Mouse (Mus musculus): Measurements from ENCODE around the gene Psma6.
"Not testable (repeated sequence)": the region's sequence is repeated elsewhere in the genome, so short reads cannot be mapped to it uniquely, and the experiment has no call there.

Psma6 gene

DNA sequence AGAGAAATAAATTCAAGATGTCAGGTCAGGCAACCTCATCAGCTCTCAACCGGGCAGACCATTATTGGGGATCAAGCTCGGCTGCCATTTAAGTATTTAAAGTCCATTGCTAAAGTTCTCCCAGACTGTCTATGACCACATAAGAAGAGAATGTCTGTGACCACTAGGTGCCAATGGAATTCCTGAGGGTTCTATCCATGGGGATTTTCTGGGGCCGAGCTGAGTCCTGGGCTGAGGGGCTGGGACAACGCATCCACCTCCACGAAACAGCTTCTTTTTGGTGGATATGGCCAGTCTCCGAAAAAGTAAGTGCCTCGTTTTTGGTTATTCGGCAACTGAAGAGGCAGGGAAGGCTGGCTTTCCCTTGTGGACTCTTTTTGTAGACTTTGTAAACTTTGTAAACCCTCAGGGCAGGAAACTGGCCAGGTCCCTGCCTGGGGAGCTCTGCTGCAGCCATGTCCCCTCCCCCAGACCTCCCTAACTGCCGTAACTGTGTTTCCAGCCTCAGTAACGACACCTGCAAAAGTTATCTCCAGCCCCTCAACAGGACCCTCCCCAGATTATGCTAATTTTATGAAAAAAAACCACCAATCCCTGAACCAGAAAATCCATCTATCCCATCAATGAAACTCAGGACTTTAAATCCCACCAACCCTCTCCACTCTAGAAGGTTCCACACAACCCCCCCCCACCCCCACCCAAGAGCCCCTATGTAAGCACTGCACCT lies at the start of gene Psma6:
TSS of gene Psma6 (plus strand) at position 200 of the 727 bp plus-strand sequence.
- DNase-seq (ENCODE audit: extremely low read depth, low read depth, low spot score): no peak

DNA sequence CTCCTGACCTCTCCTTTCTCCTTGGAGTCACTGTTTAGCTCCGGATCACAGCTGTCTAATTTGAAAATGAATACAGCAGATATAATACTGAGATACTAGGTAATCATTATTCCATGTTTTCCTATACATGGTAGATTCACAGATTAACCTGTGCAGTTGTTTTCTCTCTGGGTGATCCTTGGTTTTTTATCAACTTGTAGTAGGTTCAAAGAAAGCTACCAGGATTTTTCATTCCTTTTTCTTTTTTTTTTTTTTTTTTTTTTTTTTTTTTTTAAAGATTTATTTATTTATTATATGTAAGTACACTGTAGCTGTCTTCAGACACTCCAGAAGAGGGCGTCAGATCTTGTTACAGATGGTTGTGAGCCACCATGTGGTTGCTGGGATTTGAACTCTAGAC lies 45.5 kb upstream of the Psma6 start:
- not testable (repeated sequence) for DNase-seq (ENCODE audit: extremely low read depth, low read depth, low spot score)

DNA sequence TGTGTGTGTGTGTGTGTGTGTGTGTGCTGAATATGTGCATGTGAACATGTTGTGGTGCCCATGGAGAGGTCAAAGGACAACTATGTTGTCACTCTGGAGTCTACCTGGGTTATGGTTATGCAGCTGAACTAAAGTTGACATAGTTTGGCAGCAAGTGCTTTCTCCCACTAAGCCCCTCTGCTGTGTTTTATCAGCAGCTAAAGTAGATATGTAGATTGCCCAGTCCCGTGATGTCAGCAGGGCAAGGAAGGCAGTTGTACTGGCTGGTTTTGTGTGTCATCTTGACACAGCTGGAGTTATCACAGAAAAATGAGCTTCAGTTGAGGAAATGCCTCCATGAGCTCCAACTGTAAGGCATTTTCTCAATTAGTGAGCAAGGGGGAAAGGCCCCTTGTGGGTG lies 41.0 kb upstream of the Psma6 start:
- not testable (repeated sequence) for DNase-seq (ENCODE audit: extremely low read depth, low read depth, low spot score)

DNA sequence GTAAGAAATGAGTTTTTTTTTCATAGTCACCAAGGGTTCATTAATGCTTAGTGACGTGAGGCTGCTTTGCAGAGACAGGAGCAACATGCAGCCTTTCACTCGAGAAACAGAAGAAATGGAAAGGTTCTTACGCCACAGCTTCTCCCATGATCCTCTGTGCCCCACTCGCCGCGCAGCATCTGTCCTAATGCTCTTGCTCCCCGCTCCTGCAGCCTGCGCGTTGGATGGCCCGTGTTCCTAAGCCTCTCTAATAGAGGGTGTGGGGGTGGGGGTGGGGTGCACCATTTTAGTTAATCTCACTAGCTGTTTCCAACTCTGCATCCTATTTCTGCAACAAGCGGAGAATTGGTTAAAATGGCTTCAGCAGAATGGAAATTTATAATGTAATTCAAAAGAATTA lies 40.0 kb upstream of the Psma6 start:
- DNase-seq (ENCODE audit: extremely low read depth, low read depth, low spot score): no peak

DNA sequence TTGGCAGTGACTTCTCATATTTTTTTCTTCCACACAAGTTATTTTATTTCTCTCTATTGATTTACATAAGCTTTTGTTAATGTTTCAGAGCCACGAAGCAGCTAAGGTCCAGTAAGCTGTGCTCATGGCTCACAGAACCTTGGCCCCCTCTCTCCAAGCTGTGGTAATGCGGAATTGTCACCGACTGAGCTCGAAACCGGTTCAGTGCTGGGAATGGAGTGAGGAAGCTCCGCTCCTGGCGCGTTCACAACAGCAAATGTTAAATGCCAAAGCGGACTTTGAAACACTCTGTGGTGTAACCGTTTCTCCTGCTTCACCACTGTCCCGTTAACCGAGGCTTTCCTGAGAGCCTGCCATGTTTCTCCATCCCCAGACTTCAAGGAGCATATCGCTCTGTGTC lies 39.4 kb upstream of the Psma6 start:
- DNase-seq (ENCODE audit: extremely low read depth, low read depth, low spot score): no peak

DNA sequence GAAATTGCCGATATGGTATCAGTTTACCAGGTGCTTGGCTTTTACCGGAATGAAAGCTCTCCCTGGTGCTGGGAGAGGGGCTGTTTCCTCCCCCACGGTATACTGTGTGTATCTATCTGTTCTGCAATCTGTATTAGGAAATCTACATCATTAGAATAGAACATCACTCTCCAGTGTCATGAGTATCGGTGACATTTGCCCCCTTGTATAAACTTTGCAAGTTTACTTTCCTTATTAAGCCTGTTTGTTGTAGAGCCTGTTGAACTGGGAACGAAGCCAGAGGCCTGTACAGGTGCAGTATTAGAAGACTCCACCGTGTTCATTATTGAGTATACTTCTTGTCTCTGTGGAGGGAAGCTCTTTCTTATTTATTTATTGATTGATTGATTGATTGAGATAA lies 30.6 kb upstream of the Psma6 start:
- no peak for DNase-seq (ENCODE audit: extremely low read depth, low read depth, low spot score)

DNA sequence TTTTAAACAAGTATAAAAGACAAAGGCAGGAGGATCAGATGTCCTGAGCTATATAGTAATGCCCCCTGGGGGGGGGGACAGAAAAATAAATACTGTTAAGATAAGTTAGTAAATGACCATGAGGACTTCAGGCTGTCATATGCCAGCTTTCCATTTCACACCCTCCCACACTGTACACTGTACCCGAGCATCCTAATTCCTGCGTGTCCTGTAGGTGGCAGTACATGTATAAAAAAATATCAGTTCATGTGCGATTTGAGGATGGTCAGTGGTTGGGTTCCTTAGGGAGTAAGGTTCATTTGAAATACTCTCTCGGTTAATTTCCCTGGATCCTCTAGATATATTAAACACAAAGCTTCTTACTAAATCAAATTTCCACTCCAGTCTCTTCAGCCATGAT lies 29.1 kb upstream of the Psma6 start:
- DNase-seq (ENCODE audit: extremely low read depth, low read depth, low spot score): no peak

DNA sequence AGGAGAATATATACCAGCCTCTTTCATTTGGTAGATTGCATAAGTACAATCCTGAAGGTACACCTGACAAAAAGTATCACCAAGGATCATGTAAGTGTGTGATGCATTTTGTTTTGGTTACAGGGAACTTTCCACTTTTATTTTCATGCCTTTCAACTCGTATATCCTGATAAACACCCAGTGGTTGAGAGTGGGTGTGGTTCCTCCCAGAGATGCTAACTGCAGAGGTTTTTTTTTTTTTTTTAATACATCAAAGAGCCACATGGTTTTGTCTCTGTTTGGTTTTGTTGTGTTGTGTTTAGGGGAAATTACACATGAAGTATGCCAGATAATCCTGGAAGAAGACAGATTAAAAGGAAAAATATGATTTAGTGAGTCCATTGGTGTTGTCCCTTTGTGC lies 26.7 kb upstream of the Psma6 start:
- no peak for DNase-seq (ENCODE audit: extremely low read depth, low read depth, low spot score)

DNA sequence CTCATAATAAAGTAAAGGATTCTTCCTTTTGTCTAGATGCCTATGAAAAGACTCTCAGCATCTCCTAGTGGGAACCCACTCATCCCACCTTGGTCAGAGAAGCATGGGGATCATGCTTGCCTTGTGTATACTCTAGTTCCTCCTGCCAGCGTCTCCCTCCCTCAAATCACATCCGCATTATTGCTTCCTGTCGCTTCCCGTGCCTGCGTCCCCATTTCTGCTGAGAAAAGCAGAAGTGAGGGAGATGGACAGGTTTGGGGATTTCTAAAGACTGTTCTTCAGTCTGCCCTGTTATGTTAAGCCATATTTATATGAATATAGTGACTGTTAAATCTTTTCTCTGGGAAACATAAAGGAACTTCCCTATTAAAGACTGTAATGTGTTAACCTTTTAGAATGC lies 23.1 kb upstream of the Psma6 start:
- DNase-seq (ENCODE audit: extremely low read depth, low read depth, low spot score): no peak

DNA sequence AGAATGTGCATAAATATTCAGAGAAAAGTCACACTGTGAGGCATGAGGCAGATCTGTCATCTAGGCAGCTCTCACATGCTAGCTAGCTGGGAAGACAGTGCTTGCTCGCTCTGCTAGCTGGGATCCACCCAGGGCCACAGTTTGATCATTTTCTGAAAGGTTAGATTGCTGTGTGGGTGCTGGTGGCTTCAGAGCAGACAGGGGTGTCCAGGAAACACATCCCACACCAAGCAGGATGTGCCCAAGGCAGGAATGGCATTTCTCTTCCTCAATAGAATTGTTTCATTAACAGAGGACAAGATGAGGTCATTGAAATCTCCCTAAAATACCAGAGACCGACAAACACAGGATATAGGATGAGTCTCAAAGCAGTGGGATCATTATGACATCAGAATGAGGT lies 18.9 kb upstream of the Psma6 start:
- no peak for DNase-seq (ENCODE audit: extremely low read depth, low read depth, low spot score)

DNA sequence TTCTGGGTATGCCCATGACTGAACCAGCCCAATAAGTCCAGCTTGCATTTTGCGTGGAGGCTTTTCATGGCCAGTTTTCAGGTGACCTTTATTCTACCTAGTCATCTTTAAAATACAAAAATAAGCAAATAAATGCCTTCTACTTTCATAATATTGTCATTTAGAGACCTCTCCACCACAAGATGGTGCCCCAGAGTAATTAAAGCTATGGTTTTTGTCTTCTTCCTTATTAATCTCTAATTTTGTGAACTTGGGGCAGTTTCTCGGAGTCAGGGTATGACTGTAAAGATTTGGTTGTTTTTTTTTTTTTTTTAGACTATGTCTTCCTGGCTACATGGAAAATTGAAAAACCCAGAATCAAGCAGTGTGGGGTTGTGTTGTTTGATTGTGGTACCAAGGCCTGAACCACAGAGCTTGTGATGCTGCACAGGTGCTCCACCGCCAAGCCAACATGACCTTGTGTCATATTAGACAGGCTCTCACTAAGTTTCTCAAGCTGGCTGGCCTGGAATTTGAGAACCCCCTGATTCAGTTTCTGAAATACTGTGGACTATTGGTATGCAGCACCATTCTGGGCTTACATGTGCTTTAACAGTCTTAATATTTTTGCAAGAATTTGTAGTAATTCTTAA lies 11.5 kb upstream of the Psma6 start:
- DNase-seq (ENCODE audit: extremely low read depth, low read depth, low spot score): no peak

DNA sequence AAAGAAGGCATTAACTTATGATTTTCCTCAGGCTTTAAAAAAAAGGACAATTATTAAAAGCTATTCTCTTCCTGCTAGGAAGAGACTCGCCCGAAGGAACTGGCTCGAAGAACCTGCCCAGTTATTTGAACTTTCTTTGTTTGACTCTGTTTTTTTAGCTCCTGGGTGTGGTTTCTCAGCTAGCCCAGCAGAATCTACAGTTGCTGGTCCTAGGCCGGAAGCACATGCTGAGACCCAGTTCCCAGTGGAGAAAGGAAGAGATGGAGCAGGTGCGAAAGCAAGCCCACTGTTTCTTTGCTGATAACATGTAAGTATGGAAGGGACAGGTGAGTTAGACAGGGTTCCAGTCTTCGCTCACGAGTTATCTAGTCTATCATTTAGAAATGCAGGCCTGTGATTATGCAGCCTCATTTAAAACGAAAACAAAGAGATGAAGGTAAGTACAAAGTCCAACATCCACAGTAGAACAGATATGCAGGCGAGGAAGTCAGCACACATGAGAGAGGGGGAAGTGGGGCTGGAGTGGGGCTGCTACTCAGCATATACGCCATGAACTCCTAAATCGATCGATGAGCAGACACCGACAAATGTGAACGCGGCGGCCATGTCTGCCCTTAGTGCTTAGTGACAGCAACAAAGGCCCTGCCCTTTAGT lies 6.9 kb upstream of the Psma6 start:
- DNase-seq (ENCODE audit: extremely low read depth, low read depth, low spot score): no peak

DNA sequence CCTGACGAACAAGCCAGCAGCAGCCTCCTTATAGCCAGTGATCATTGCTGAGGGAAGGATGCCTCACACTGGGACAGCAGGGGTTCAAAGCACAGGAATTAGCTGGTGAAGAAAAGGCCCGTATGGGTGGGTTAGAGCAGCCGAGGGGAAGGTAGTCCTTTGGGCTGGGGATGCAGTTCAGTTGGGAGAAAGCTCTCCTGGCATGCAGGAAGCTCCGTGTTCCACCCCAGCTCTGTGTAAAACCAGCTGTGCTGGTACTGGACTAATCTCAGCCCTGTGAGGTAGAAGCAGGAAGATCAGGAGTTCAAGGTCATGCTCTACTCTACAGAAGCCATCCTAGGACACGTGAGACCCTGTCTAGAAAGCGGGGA lies 6.4 kb upstream of the Psma6 start:
- DNase-seq (ENCODE audit: extremely low read depth, low read depth, low spot score): no peak

DNA sequence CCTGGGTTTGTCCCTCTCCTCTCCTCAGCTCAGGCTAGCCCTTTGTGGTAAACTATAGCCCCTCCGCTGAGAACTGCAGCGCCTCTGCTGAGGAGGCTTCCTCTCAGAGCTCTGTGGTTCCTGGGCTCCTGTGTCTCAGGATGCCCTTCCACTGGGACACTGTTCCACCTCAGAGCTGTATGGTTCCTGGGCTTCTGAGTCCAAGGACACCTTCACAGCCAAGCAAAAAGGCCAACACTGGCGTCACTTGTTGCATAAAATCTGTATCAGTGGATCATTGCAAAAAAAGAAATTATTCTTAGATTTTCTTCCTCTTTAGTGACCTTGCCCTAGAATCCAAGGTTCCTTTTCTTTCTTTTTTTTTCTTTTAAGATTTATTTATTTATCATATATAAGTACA lies 804 bp downstream of the Psma6 start:
- no peak for DNase-seq (ENCODE audit: extremely low read depth, low read depth, low spot score)

DNA sequence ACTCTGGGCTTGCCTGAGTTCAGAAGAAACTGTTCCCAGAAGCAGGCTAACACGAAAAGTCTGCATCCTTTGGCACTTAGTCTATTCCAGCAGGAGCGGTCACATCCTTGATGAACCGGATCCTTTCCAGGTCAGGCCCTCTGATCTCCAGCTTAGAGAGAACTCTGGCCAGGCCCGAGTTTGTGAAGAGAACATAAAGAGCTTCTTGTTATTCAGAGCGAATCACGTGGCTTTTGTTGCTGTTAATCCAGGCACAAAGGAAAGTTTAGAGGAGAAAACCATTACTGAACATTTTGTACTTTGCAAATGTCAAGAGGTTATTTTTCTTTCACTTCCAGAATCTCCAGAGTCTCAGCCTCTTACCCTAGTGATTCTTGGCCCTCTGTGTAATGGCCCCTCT lies 1.9 kb downstream of the Psma6 start:
- no peak for DNase-seq (ENCODE audit: extremely low read depth, low read depth, low spot score)

DNA sequence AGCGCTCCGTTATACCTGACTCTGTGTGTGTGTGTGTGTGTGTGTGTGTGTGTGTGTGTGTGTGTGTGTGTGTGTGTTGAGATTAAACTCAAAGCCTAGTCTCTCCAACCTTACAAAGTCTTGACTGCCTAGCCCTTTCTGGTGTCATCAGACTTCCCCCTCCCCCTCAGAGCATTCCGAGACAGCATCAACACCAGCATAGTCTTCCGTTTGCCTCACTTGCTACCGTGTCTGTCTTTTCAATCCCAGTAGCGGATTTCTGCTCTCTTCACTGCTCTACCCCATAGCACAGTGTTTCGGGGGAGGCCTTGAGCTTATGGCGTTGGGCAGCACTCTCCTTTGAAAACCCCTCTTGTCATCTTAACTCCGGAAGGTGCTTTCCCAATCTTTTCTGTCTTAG lies 2.4 kb downstream of the Psma6 start:
- no peak for DNase-seq (ENCODE audit: extremely low read depth, low read depth, low spot score)

DNA sequence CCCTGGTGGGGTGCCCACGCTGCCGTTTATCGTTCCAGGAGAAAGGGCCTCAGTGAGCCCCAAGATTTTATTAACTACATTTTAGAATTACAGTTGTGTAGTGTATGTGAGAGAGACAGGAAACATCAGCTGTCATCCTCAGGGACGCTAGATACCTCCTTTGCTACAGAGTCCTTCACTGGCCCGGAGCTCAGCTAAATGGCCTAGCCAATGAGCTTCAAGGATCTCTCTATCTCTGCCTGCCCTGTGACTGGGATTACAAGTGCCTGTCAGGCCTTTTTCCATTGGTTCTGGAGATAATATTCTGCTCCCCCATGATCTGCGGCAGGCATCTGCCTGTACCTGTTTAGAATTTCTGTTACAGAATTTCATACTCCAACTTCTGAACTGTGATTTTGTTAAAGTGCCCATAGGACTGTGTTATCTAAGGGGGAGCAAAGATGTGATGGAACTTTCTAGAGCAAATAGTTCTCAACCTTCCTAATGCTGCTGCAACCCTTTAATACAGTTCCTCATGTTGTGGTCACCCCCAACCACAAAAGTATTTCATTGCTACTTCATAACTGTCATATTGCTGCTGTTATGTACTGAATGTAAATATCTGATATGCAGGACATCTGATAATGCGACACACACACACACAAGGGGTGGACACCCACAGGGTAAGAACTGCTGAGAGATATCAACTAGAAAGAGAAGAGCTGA lies 3.2 kb downstream of the Psma6 start:
- no peak for DNase-seq (ENCODE audit: extremely low read depth, low read depth, low spot score)

DNA sequence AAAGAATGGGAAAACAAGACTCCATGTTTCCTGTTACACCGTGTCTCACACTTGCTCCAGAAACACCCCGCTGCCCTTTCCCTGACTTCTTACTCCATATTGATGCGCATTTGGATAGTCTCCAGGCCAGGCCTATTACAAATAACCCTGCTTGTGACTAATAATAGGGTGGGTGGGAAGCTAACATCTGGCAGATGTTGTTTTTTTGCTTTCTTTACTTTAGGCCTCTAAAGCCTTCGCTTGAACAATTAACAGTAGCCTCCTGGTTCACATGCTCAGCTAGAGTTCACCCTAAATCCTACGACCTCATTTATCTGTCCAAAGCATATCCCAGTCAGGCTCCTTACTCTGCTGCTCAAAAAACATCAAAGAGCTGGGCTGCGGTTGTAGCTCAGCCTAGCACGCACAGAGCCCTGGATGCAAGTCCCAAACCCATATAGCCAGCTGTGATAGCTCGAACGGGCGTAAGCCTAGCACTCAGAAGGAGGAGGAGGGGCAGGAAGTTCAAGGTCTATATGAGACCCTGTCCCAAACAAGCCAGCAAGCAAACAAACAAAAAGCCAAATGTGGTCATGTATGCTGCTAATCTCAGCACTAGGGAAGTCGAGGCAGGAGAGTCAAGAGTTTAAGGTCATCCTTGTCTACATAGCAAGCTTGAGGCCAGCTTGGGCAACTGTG lies 3.9 kb downstream of the Psma6 start:
- DNase-seq (ENCODE audit: extremely low read depth, low read depth, low spot score): no peak

DNA sequence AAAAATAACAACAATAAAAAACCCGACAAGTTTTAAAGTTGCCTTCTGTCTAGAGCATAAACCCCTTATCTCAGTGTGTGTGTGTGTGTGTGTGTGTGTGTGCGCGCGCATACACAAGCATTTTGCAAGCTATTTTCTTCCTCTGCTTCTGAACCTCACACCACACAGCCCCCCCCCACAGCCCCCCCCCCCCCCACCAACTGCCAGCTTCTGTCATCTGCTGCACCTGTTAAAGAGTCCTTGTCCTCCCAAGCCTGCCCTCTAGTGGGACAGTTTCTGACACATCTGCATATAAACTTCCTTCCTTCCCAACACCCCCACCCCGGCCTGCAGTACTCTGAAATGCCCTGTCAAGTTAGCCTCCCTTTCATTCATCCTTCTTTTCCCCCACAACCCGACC lies 4.5 kb downstream of the Psma6 start:
- DNase-seq (ENCODE audit: extremely low read depth, low read depth, low spot score): no peak

DNA sequence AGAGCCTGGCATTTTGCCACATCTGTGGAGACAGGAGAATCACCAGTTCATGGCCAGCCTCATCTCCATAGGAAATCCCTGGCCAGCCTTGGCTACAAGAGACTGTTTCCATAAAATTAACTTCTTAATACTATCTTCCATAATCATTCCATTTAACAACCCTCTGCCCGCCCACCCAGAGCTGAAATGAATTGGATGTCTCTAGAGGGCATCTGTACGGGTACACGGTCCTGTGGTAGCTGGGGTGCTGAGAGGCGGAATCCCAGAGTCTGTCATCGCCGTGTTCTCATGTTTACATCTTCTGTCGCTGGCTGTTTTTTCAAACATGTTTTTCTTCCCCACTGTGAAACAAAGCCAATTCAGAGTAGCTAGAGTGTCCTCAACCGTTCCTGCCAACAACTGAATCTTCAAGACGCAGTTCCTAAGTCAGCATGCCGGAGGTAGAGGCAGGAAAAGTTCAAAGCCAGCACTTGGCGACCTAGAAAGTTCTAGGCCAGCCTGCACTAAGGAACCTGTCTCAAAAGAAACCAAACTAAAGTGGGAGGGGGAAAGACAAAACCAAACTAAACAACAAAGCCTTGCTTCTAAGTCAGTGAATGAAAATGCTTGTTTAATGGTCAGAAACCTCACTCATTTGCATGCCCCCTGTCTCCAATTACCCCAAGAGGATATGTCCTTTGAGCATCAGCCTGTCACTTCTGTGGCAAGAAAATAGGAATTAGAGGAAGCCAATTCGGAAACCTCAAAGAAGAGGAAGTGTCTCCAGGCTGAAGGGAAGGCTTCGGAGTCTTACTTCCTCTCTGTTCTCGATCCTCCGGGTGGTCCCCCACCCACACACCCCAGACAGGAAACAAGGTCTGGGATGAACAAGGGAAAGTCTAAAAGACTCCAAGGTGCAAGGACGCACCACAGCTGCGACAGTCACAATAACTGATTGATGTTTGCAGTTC lies 5.4 kb downstream of the Psma6 start:
- DNase-seq (ENCODE audit: extremely low read depth, low read depth, low spot score): no peak
